Mouse (Mus musculus): ENCODE data around the gene Aff2. TPM values are rescaled to one million over a fixed set of nuclear protein-coding genes. Genes with fewer than 3 reads are reported as not detected.

Gene Aff2
- total RNA-seq (2023), result not detected

GRCm38 (mm10) chrX:69360238-69361054 is at the start of gene Aff2:
Gene Aff2, plus strand, starts transcription at chrX:69360294.

